Mouse (Mus musculus) liver, embryonic 14.5 days (tissue): ENCODE results near the gene Crls1. TPM values are rescaled to one million over a fixed set of nuclear protein-coding genes. Genes with fewer than 3 reads are reported as not detected.

ENCODE experiments used
- ATAC-seq: fragments of 200-750 bp; cut with Nextera tagmentation; 2 replicates; pipeline ENCODE4 v1.8.0; 2017; ENCODE audit warnings: moderate number of reproducible peaks, mild to moderate bottlenecking, moderate library complexity; ENCODE audit not compliant: insufficient read depth
- DNase-seq, 3 experiments: peaks; one replicate each; pipeline ENCODE4 v3.0.0-alpha.2; 2012 to 2013; ENCODE audit warnings: low read depth in 3 of 3, low spot score in 3 of 3
- H3K27ac ChIP-seq: fragments of 300-500 bp; sonication (generic); 2 replicates; pipeline ENCODE4 v1.5.1; 2014; ENCODE audit warnings: moderate library complexity, mild to moderate bottlenecking, control low read depth, inconsistent platforms
- H3K27me3 ChIP-seq: fragments of 300-500 bp; sonication (generic); 2 replicates; pipeline ENCODE4 v1.6.1; 2014; ENCODE audit warnings: mild to moderate bottlenecking, low read length, moderate library complexity; ENCODE audit not compliant: control insufficient read depth, insufficient read depth
- H3K36me3 ChIP-seq: fragments of 300-500 bp; sonication (generic); replicated peaks from 2 replicates; pipeline ENCODE4 v1.6.1; 2014; ENCODE audit warnings: low read depth; ENCODE audit not compliant: control insufficient read depth, insufficient read depth
- H3K4me1 ChIP-seq, 2 experiments: fragments of 200-500 bp in 1 of 2; fragments of 300-500 bp in 1 of 2; sonication (generic) in 1 of 2; replicated peaks; 2 replicates each; pipeline ENCODE4 v1.6.1; 2012 to 2014; ENCODE audit warnings: antibody characterized with exemption in 1 of 2, inconsistent platforms in 1 of 2, low read length in 1 of 2; ENCODE audit not compliant: control insufficient read depth in 2 of 2, insufficient read depth in 2 of 2
- H3K4me2 ChIP-seq: fragments of 300-500 bp; sonication (generic); 2 replicates; pipeline ENCODE4 v1.6.1; 2014; ENCODE audit warnings: low read depth, mild to moderate bottlenecking, control low read depth, moderate library complexity
- H3K4me3 ChIP-seq, 2 experiments: fragments of 200-500 bp in 1 of 2; fragments of 300-500 bp in 1 of 2; sonication (generic) in 1 of 2; 2 replicates each; pipeline ENCODE4 v1.5.1; 2012 to 2014; ENCODE audit warnings: low read depth in 2 of 2, low read length in 2 of 2, mild to moderate bottlenecking in 2 of 2, control low read depth in 1 of 2, inconsistent platforms in 1 of 2, moderate library complexity in 1 of 2; ENCODE audit not compliant: insufficient read depth in 1 of 2
- H3K9ac ChIP-seq: fragments of 300-500 bp; sonication (generic); replicated peaks from 2 replicates; pipeline ENCODE4 v1.6.1; 2014; ENCODE audit warnings: mild to moderate bottlenecking, control low read depth, moderate library complexity
- H3K9me3 ChIP-seq: fragments of 300-500 bp; sonication (generic); 2 replicates; pipeline ENCODE4 v1.6.1; 2016; ENCODE audit warnings: low read length, mixed read lengths; ENCODE audit not compliant: control insufficient read depth
- CTCF ChIP-seq: IDR thresholded peaks from 2 replicates; pipeline ENCODE4 v1.5.1; 2016; ENCODE audit warnings: antibody characterized with exemption, low read depth, control low read depth
- EP300 ChIP-seq: IDR thresholded peaks from 2 replicates; pipeline ENCODE4 v1.6.1; 2016; ENCODE audit warnings: antibody characterized with exemption, low read depth
- WGBS: fragments of 180-500 bp; shearing (Covaris S2); extraction: QIAGEN DNeasy Blood & Tissue Kit; methylation state at CpG from one replicate; pipeline ENCODE4 v1.1.7; 2014; ENCODE audit not compliant: insufficient replicate concordance; 5-methylcytosine and 5-hydroxymethylcytosine counted together
- polyA plus RNA-seq, 2 experiments: library from polyadenylated mRNA; depleted of rRNA in 1 of 2; stranded (reverse) in 1 of 2; unstranded in 1 of 2; fragments of >200 nt; fragmentation: Nextera tagmentation in 1 of 2; extraction: Ambion mirVana in 1 of 2; gene quantifications; 2 replicates each; pipeline versions ENCODE4 v1.2.1 to v1.2.3; 2012 to 2014

The Crls1 gene
- polyA plus RNA-seq, 2 experiments, result 9.0 to 10.1 TPM

GRCm38 (mm10) chr2:132906763-132907162, 60.3 kb downstream of the Crls1 start:
- ATAC-seq (no peak), DNase-seq (no peak)
- no peak overlapping the region for H3K9ac ChIP-seq
- H3K4me3 ChIP-seq, result no peak overlapping the region
- H3K4me1 ChIP-seq, result no peaks in the 10 kb centered on the region
- TF ChIP-seq EP300, result no peak
- peak; percentile 53 for TF ChIP-seq CTCF
- no peak overlapping the region for H3K27ac ChIP-seq
- H3K4me2 ChIP-seq, result no peak overlapping the region
- no peaks in the 10 kb centered on the region for H3K27me3 ChIP-seq
- no peaks in the 10 kb centered on the region for H3K9me3 ChIP-seq
- no peaks in the 10 kb centered on the region for H3K36me3 ChIP-seq
- 13% methylated on average over 8 of the region's 8 CpGs for WGBS

- H3K9me3 ChIP-seq, result no peaks in the 10 kb centered on the region
- no peaks in the 10 kb centered on the region for H3K4me1 ChIP-seq
- H3K27me3 ChIP-seq, result no peaks in the 10 kb centered on the region
- no peak overlapping the region for H3K4me2 ChIP-seq
- ATAC-seq (no peak), DNase-seq (no peak)
- H3K36me3 ChIP-seq, result no peaks in the 10 kb centered on the region
- TF ChIP-seq EP300 (no peak), CTCF (no peak)
- no peak overlapping the region for H3K27ac ChIP-seq
- no peak overlapping the region for H3K9ac ChIP-seq
- 53% methylated on average over 1 of the region's 1 CpGs for WGBS
- H3K4me3 ChIP-seq, result no peak overlapping the region
Measured at GRCm38 (mm10) chr2:132914785-132915184, 68.3 kb downstream of the Crls1 start.

Other genes with a start within 250 kb of the Crls1 start
- 6.3 and 7.1 TPM in 2 replicates for gene Shld1, start 159.7 kb upstream of the Crls1 start, polyA plus RNA-seq (2012; rRNA removed)
- 10.1 and 12.3 TPM in 2 replicates for gene Shld1, start 159.7 kb upstream of the Crls1 start, polyA plus RNA-seq (2014; fragmentation: Nextera tagmentation; extraction: Ambion mirVana)
- gene Chgb, start 65.4 kb upstream of the Crls1 start, polyA plus RNA-seq (2012; rRNA removed), result 0.04 and 0.09 TPM in 2 replicates
- 0.09 TPM in 1 of 2 replicates, not detected in the other for gene Chgb, start 65.4 kb upstream of the Crls1 start, polyA plus RNA-seq (2014; fragmentation: Nextera tagmentation; extraction: Ambion mirVana)
- 5.4 and 8.3 TPM in 2 replicates for gene Trmt6, start 30.6 kb upstream of the Crls1 start, polyA plus RNA-seq (2012; rRNA removed)
- gene Trmt6, start 30.6 kb upstream of the Crls1 start, polyA plus RNA-seq (2014; fragmentation: Nextera tagmentation; extraction: Ambion mirVana), result 14.1 and 18.5 TPM in 2 replicates
- 2.8 and 4.5 TPM in 2 replicates for gene Mcm8, start 30.5 kb upstream of the Crls1 start, polyA plus RNA-seq (2012; rRNA removed)
- gene Mcm8, start 30.5 kb upstream of the Crls1 start, polyA plus RNA-seq (2014; fragmentation: Nextera tagmentation; extraction: Ambion mirVana), result 6.9 and 7.5 TPM in 2 replicates
- 0.36 and 0.39 TPM in 2 replicates for gene Lrrn4, start 34.2 kb downstream of the Crls1 start, polyA plus RNA-seq (2012; rRNA removed)
- 0.67 and 0.72 TPM in 2 replicates for gene Lrrn4, start 34.2 kb downstream of the Crls1 start, polyA plus RNA-seq (2014; fragmentation: Nextera tagmentation; extraction: Ambion mirVana)
- 0.02 TPM in 2 replicates for gene Fermt1, start 99.2 kb downstream of the Crls1 start, polyA plus RNA-seq (2012; rRNA removed)
- 0.08 TPM in 1 of 2 replicates, not detected in the other for gene Fermt1, start 99.2 kb downstream of the Crls1 start, polyA plus RNA-seq (2014; fragmentation: Nextera tagmentation; extraction: Ambion mirVana)